Mouse (Mus musculus) kidney, postnatal 10 days (tissue): ENCODE data around the gene Sypl2.

Experiments
- DNase-seq: peaks from one replicate; pipeline ENCODE4 v3.0.0; 2021; ENCODE audit warnings: mixed read lengths

The Sypl2 gene

GRCm38 (mm10) chr3:108174672-108175531 lies 51.5 kb downstream of the Sypl2 start:
- peak; percentile 74 for DNase-seq

GRCm38 (mm10) chr3:108169199-108169598 lies 57.2 kb downstream of the Sypl2 start:
- DNase-seq: no peak

GRCm38 (mm10) chr3:108167499-108167898 lies 58.9 kb downstream of the Sypl2 start:
- DNase-seq: peak; percentile 30

- DNase-seq: peak; percentile 84
Observed at GRCm38 (mm10) chr3:108166486-108167211, 59.8 kb downstream of the Sypl2 start.

GRCm38 (mm10) chr3:108165532-108166315 lies 60.7 kb downstream of the Sypl2 start:
- DNase-seq: peak; percentile 38

- DNase-seq: peak; percentile 87
Observed at GRCm38 (mm10) chr3:108164807-108165206, 61.6 kb downstream of the Sypl2 start.

GRCm38 (mm10) chr3:108164091-108164490 lies 62.4 kb downstream of the Sypl2 start:
- DNase-seq: no peak
